Mouse (Mus musculus) cerebellum, adult 11 months (tissue): ENCODE measurements around the gene Frmd4a.

Source experiments
- DNase-seq: peaks from one replicate; pipeline ENCODE4 v3.0.0; 2022

The Frmd4a gene

GRCm38 (mm10) chr2:4501257-4502027 lies 483.9 kb downstream of the Frmd4a start:
- no peak for DNase-seq

GRCm38 (mm10) chr2:4504413-4504812 lies 486.9 kb downstream of the Frmd4a start:
- DNase-seq, result no peak

GRCm38 (mm10) chr2:4505695-4506094 lies 488.2 kb downstream of the Frmd4a start:
- no peak for DNase-seq

GRCm38 (mm10) chr2:4506659-4507058 lies 489.1 kb downstream of the Frmd4a start:
- no peak for DNase-seq

GRCm38 (mm10) chr2:4507887-4508615 lies 490.5 kb downstream of the Frmd4a start:
- DNase-seq, result no peak

- no peak for DNase-seq
These were observed 491.6 kb downstream of the Frmd4a start for GRCm38 (mm10) chr2:4508959-4509615.

- no peak for DNase-seq
These were observed 492.2 kb downstream of the Frmd4a start for GRCm38 (mm10) chr2:4509739-4510138.

- no peak for DNase-seq
These were observed 492.9 kb downstream of the Frmd4a start for GRCm38 (mm10) chr2:4510208-4511079.

GRCm38 (mm10) chr2:4511080-4511386 lies 493.5 kb downstream of the Frmd4a start:
- no peak for DNase-seq

- DNase-seq, result no peak
These were observed 495.1 kb downstream of the Frmd4a start for GRCm38 (mm10) chr2:4512607-4513006.

- DNase-seq, result no peak
These were observed 498.4 kb downstream of the Frmd4a start for GRCm38 (mm10) chr2:4515910-4516309.

- no peak for DNase-seq
These were observed 499.5 kb downstream of the Frmd4a start for GRCm38 (mm10) chr2:4516819-4517552.

- no peak for DNase-seq
These were observed 500.1 kb downstream of the Frmd4a start for GRCm38 (mm10) chr2:4517553-4518125.

- no peak for DNase-seq
These were observed 501.0 kb downstream of the Frmd4a start for GRCm38 (mm10) chr2:4518549-4518948.

- DNase-seq, result no peak
These were observed 505.4 kb downstream of the Frmd4a start for GRCm38 (mm10) chr2:4522769-4523487.

GRCm38 (mm10) chr2:4527094-4527493 lies 509.6 kb downstream of the Frmd4a start:
- DNase-seq, result no peak

- DNase-seq, result no peak
These were observed 511.8 kb downstream of the Frmd4a start for GRCm38 (mm10) chr2:4529254-4529729.

- DNase-seq, result no peak
These were observed 514.1 kb downstream of the Frmd4a start for GRCm38 (mm10) chr2:4531533-4532197.

GRCm38 (mm10) chr2:4532198-4532568 lies 514.7 kb downstream of the Frmd4a start:
- DNase-seq, result no peak

GRCm38 (mm10) chr2:4532945-4533344 lies 515.4 kb downstream of the Frmd4a start:
- DNase-seq, result no peak
